Mouse (Mus musculus): ENCODE data around the gene Pnpla3. TPM values are rescaled to one million over a fixed set of nuclear protein-coding genes. Genes with fewer than 3 reads are reported as not detected.
A peak's percentile ranks its signal among the peaks of the same experiment; 100 is the strongest.

Pnpla3 gene
- polyA plus RNA-seq, 1 experiment from 2014 or later, result 2.7 TPM

DNA sequence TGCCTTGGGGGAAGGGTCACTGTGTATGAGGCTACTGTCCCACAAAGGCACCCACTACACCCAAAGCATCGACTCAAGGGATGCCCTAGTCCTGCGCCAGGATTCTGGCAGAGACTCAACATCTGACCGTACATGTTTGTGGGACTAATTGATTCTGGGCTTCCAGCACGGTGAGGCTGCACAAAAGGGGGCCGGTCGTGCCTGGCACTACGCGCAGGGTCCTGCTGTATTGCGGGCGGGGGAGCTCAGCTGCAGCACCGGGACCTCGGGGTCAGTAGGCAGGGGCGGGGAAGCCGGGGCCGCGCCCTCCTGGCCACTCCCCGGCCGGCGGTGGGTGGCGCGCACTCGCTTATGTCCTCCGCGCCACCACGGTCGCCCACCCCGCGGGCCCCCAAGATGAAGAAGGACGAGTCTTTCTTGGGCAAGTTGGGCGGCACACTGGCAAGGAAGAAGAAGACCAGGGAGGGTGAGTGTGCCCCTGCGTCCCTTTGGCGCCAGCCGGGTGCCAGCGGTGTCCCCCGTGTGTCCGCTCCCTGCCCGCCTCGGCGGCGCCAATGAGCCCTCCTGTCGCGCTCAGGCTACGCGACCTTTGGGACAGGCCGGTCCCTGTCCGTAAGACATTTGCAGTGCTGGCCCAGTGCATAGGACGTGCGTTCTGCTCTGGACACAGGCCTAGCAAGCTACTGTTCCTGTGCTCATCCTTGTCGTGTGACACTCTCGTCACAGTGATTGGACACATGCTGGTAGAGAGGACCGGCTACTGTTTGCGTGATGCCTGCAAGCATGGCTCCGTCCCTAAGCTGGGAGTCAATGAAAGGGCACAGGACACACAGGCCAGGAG is 64.3 kb downstream of the Pnpla3 start, which contains the start of gene Parvb:
Gene Parvb, plus strand, starts transcription at position 323 of the 841 bp plus-strand sequence.
- ATAC-seq (ENCODE audit: low read depth), result peak; percentile 71
- Histone ChIP-seq H3K36me3 (ENCODE audit: control insufficient read depth, insufficient read depth) (no peaks in the 10 kb centered on the region; the same call in 1 of the 2 replicates), H3K27me3 (ENCODE audit: control insufficient read depth, insufficient read depth, low read depth, low read length) (no peaks in the 10 kb centered on the region; the same call in 1 of the 2 replicates), H3K9me3 (replicated peaks; ENCODE audit: control insufficient read depth, low read length) (no peaks in the 10 kb centered on the region), H3K4me1 (ENCODE audit: control insufficient read depth, low read depth, low read length) (peaks cover 28% of the 10 kb centered on the region), H3K4me2 (ENCODE audit: low read depth, low read length) (peak within 1 kb of the TSS; percentile 96), H3K27ac (ENCODE audit: low read length) (peak within 1 kb of the TSS; percentile 89), H3K9ac (ENCODE audit: low read depth, low read length) (peak within 1 kb of the TSS; percentile 73), H3K4me3 (ENCODE audit: low read depth, low read length) (peak within 1 kb of the TSS; percentile 77)
- WGBS (ENCODE audit: insufficient replicate concordance), result 2% methylated on average over 52 of the region's 53 CpGs

DNA sequence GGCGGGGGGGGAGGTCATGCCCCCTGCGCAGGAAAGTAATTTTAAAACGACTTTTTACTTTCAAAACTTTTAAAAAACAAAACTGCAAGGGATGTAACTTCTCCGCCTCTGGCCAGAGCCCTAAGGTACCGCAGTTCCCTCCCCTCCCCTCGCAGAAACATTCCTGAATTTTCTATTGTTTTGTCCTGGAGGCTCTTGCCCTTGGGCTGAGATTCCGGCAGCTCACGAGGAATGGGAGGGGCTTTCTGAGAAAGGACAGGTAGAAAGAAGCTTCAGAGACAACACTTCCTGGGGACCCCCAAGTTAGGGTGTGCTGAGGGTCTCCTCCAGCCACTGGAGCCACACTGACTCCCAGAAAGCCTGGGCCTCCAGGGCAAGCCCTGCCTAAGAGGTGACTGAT is 65.0 kb downstream of the Pnpla3 start:
- peak overlapping the region; percentile 89 for H3K27ac ChIP-seq (ENCODE audit: low read length)
- WGBS (ENCODE audit: insufficient replicate concordance), result 36% methylated on average over 8 of the region's 8 CpGs
- peak overlapping the region; percentile 73 for H3K9ac ChIP-seq (ENCODE audit: low read depth, low read length)
- no peaks in the 10 kb centered on the region; the same call in 1 of the 2 replicates for H3K27me3 ChIP-seq (ENCODE audit: control insufficient read depth, insufficient read depth, low read depth, low read length)
- no peaks in the 10 kb centered on the region for H3K9me3 ChIP-seq (replicated peaks; ENCODE audit: control insufficient read depth, low read length)
- peak overlapping the region; percentile 77 for H3K4me3 ChIP-seq (ENCODE audit: low read depth, low read length)
- ATAC-seq (ENCODE audit: low read depth), result no peak
- peaks cover 28% of the 10 kb centered on the region for H3K4me1 ChIP-seq (ENCODE audit: control insufficient read depth, low read depth, low read length)
- peak overlapping the region; percentile 96 for H3K4me2 ChIP-seq (ENCODE audit: low read depth, low read length)
- H3K36me3 ChIP-seq (ENCODE audit: control insufficient read depth, insufficient read depth), result no peaks in the 10 kb centered on the region; the same call in 1 of the 2 replicates

DNA sequence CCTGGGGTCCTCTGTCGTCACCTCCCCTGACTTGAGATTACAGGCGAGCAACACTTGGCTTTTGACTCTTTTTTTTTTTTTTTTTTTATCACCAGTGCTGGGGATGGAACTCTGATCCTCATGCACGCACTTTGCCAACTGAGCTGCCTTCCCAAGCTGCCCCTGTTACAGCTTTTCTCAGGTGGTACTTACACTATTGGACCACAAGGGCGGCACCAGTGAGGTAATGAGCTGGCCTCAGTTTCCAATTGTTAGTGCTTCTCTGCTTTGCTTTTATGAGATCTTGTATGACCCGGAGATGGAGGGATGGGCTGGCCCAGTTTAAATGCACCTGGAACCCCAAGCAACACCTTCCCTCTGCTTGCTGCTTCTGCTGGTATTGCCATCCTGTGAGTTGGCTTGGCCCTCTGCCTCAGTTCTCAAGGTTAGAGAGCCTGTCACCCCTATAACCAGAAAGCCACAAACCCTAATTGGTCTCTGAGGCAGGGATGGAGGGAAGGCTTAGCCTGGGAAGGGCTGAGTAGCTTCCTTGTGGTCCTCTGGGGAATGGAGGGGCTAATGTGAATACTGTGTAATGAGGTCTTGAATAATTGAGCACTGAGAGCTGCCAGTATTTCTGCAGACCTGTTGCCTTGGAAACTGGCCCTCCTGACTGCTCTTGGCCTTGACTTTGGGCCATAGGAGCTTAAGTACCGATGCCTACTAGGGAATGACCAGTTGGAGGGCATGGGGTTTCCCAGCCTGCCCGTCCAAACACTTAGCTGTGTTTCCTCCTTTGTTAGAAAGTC is 67.4 kb downstream of the Pnpla3 start:
- Histone ChIP-seq H3K4me3 (ENCODE audit: low read depth, low read length) (no peak overlapping the region), H3K27me3 (ENCODE audit: control insufficient read depth, insufficient read depth, low read depth, low read length) (no peaks in the 10 kb centered on the region; the same call in none of the 2 replicates), H3K27ac (ENCODE audit: low read length) (no peak overlapping the region), H3K4me2 (ENCODE audit: low read depth, low read length) (no peak overlapping the region), H3K9ac (ENCODE audit: low read depth, low read length) (no peak overlapping the region), H3K36me3 (ENCODE audit: control insufficient read depth, insufficient read depth) (no peaks in the 10 kb centered on the region; the same call in 1 of the 2 replicates), H3K9me3 (replicated peaks; ENCODE audit: control insufficient read depth, low read length) (no peaks in the 10 kb centered on the region), H3K4me1 (ENCODE audit: control insufficient read depth, low read depth, low read length) (peaks cover 38% of the 10 kb centered on the region)
- no peak for ATAC-seq (ENCODE audit: low read depth)
- 66% methylated on average over 7 of the region's 7 CpGs for WGBS (ENCODE audit: insufficient replicate concordance)

DNA sequence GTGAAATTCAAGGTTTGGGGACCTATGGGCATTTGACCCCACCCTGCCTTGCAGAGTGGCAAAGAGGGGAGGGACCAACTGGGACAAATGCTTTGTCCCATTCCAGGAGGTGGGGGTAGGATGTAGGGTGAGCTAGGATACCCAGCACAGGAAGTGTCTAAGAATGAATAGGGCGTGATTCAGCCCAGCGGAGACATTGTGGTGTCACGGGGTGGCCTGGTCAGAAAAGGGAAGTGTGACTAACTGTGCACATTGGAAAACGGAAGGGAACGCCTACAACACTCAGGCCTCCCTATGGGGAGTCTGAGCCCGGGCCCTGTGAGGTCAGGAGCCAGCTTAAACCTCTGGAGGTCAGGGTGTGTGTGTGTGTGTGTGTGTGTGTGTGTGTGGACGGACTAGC is 68.0 kb downstream of the Pnpla3 start:
- no peak overlapping the region for H3K4me2 ChIP-seq (ENCODE audit: low read depth, low read length)
- ATAC-seq (ENCODE audit: low read depth), result no peak
- H3K4me3 ChIP-seq (ENCODE audit: low read depth, low read length), result no peak overlapping the region
- H3K27me3 ChIP-seq (ENCODE audit: control insufficient read depth, insufficient read depth, low read depth, low read length), result no peaks in the 10 kb centered on the region; the same call in none of the 2 replicates
- H3K9me3 ChIP-seq (replicated peaks; ENCODE audit: control insufficient read depth, low read length), result no peaks in the 10 kb centered on the region
- H3K9ac ChIP-seq (ENCODE audit: low read depth, low read length), result no peak overlapping the region
- 33% methylated on average over 7 of the region's 7 CpGs for WGBS (ENCODE audit: insufficient replicate concordance)
- H3K27ac ChIP-seq (ENCODE audit: low read length), result no peak overlapping the region
- no peaks in the 10 kb centered on the region; the same call in 1 of the 2 replicates for H3K36me3 ChIP-seq (ENCODE audit: control insufficient read depth, insufficient read depth)
- peaks cover 31% of the 10 kb centered on the region for H3K4me1 ChIP-seq (ENCODE audit: control insufficient read depth, low read depth, low read length)

Small RNA genes lying within 50 kb of the gene (microRNA-seq; reads per million reads assigned to microRNA genes)
- gene Mir6392, result 0.98 reads per million

Other genes with a start within 250 kb of the Pnpla3 start
- gene Efcab6, start 102.5 kb upstream of the Pnpla3 start, polyA plus RNA-seq (2015; fragmentation: Nextera tagmentation; extraction: Ambion mirVana), result 0.02 TPM in 1 of 2 replicates, not detected in the other
- 0.06 and 0.11 TPM in 2 replicates for gene Sult4a1, start 62.1 kb upstream of the Pnpla3 start, polyA plus RNA-seq (2015; fragmentation: Nextera tagmentation; extraction: Ambion mirVana)
- 0.13 TPM in 1 of 2 replicates, not detected in the other for gene Pnpla5, start 44.7 kb upstream of the Pnpla3 start, polyA plus RNA-seq (2015; fragmentation: Nextera tagmentation; extraction: Ambion mirVana)
- gene Samm50, start 24.4 kb downstream of the Pnpla3 start, polyA plus RNA-seq (2015; fragmentation: Nextera tagmentation; extraction: Ambion mirVana), result 64.5 and 68.0 TPM in 2 replicates
- 6.1 and 6.5 TPM in 2 replicates for gene Parvb, start 64.2 kb downstream of the Pnpla3 start, polyA plus RNA-seq (2015; fragmentation: Nextera tagmentation; extraction: Ambion mirVana)
- 12.9 and 14.8 TPM in 2 replicates for gene Parvg, start 156.2 kb downstream of the Pnpla3 start, polyA plus RNA-seq (2015; fragmentation: Nextera tagmentation; extraction: Ambion mirVana)